Mouse (Mus musculus) thymus, postnatal 10 days (tissue): ENCODE data around the gene Kcnh3.
"Not testable (repeated sequence)": the region's sequence is repeated elsewhere in the genome, so short reads cannot be mapped to it uniquely, and the experiment has no call there.

ENCODE experiments used
- DNase-seq, 2 experiments: peaks; one replicate each; pipeline ENCODE4 v3.0.0; 2021; ENCODE audit warnings: low spot score in 2 of 2

The Kcnh3 gene

DNA sequence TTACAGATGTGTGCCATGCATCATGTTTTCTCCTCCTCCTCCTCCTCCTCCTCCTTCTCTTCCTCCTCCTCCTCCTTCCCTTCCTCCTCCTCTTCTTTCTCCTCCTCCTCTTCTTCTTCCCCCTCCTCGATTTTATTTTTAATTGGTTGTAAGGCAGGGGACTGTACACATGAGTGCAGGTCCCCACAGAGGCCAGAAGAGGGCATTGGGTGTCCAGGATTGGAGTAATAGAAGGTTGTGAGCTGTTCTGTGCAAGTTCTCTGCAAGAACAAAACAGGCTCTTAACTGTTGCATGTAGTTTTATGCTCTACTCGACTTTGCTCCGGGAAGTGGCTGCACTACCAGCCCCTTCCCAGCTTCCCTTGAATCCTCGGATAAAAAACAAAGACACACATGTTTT is 15.5 kb downstream of the Kcnh3 start:
- no peak for DNase-seq

DNA sequence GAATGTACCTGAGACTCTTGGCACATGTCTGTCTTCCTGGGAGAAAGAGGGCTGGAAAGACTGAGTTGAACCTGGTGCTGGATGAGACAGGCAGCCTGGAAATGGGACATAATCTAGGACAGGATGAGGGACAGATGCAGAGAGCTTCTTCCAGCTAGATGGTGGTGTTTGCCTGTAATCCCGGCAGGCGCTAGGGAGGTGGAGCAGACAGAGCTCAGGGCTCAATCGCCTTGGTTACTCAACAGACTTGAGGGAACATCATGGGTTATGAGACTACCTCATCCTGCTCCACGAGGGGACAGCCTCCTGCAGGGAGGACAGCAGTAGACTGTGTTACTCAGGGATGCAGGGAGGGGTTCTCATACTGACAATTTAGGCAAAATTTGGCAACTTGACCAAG is 16.6 kb downstream of the Kcnh3 start:
- no peak for DNase-seq

DNA sequence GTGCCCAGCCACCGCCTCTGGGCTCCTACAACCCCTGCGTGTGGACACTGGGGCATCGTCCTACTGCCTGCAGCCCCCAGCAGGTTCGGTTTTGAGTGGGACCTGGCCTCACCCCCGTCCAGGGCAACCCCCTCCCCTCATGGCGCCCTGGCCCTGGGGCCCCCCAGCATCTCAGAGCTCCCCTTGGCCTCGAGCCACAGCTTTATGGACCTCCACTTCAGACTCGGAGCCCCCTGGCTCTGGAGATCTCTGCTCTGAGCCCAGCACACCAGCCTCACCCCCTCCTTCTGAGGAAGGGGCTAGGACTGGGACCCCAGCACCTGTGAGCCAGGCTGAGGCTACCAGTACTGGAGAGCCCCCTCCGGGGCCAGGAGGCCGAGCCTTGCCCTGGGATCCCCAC is 17.4 kb downstream of the Kcnh3 start:
- DNase-seq = no peak

DNA sequence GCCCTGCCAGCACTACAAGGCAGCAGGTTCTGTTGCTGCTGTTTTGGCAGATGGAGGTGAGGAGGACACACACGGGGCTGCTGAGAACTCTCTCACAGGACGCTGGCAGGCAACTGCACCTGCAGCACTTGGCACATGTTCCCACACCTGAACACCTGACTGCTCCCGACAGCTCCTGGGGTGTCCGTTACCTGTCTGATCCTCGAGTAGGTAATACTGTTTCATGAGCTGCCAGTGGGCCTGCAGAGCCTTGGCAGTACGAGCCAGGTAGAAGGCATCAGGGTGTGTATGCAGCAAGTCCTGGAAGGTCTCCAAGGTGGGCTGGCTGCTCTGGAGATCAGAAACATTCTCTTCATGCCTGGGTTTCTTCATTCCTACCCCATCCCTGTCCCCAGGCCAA is 22.1 kb downstream of the Kcnh3 start:
- DNase-seq = not testable (repeated sequence)

DNA sequence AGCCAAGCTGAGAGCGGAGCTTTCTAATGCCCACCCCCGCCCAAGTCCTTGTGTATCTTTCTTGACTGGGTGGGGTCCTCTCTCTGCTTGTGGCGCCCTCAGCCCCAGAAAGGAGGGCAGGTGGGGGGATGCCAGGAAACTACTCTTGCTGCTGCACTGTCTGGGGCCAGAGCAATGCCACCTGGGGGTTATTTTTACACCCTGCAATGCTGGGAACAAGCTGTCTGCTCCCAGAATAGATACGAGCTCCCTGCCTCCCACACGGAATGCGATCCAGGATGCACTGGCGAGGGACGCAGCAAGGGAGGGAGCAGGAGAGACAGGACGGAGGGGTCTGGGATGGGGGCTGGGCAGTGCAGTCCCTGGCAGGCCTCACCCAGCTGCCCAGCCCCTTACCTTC is 24.3 kb downstream of the Kcnh3 start:
- no peak for DNase-seq

DNA sequence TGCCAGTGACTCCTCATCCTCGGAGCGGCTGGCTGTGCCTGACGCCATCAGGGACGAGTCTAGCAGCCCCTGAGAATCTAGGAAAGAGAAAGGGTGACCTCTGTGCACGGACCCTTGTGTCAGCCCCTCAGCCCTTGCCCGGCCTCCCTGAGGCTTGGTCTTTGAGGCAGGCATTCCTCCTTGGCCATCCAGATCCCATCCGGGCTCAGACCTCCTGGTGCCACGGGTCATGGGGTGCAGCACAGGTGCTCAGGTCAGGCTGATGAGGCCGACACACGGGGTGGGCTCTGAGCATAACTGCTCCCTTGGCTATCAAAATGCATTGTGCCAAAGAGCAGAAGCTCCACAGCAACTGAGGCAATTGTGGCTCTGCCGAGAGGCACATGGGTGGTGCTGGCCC is 25.3 kb downstream of the Kcnh3 start:
- DNase-seq = no peak

DNA sequence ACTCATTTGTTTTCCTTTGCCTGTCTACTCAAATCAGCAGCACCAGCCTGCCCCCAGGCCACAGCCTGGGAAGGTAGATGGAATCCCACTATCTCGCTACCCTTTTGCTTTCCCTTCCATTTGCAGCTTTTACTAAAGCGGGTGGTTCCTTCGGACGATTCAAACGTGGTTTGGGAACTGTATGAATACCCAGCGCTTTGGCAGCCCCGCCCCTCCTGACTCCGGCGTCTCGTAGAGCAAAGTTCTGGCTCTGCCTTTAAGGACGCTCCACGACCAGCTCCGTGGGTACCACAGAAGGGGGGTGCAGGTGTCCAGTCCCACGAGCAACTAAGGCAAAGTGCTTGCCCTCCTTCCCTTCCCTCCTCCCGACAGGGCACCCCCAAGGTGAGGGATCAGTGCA is 26.4 kb downstream of the Kcnh3 start:
- not testable (repeated sequence) for DNase-seq

DNA sequence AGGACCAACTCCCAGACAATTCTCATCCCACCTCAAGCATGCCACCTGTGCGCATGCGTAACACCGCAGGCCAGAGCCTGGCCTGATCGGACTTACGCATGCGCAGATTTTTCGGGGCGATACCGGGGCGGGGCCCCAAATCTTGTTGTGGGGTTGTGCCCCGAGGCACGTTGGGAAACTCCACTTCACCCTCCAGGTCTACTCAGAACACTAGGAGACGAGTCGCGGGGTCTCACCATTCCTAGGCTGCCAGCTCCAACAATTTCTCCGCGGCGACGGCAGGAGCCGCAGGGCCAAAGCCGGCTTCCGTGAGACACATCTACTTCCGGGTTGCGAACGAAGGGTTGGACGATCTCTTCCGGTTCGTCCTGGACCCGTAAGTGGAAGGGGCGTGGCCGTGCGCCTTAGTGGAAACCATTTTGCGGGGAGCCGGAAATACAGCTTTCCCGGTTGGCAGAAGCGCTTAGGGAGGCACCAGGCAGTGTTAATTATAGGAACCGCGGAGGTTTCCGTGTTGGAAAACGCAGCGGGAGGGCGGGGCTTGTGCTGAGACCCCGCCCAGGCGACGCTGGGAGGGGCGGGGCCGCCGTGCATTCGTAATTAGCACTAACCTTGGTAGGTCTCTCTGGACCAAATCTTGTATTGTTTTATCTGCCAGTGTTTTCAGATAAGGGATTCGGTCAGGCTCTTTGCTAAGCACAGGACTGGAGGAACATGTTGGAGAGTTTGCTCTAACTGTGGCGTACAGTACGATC is 27.1 kb downstream of the Kcnh3 start, which contains the start of gene Mcrs1:
TSS of gene Mcrs1 (minus strand) at position 336 of the 755 bp plus-strand sequence.
- peak; percentile 95 to 97 for DNase-seq

DNA sequence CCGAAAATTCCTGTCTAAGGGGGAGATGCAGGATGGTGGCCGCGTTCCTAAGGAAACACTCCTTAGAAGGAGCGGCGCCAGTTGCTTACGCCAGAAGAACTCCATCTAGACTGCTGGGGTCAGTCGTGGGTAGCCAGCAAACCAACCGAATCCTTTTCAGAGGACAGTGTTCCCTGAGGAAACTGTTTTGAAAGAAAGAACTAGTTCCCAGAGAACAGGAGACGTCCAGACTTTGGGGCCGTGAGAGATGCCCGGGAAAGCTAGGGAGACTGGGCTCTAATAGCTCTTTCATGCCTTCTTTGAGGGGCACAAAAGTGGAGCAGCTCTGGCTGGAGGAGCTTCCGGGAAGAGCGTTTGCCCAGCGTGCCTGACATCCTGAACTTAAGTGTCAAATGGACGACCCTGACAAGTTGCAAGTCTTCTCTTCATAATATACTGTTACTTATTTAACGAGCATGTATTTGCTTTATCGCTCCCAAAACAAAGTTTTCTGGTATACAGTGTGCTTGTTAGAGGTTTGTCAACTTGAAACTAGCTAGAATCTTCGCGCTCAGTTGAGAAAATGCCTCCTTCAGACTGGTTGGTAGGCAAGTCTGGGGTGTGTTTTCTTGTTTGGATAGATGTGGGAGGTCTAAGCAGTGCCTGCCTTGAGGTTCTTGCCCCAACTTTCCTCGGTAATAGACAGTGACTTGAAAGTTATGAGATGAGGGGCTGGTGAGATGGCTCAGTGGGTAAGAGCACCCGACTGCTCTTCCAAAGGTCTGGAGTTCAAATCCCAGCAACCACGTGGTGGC is 27.9 kb downstream of the Kcnh3 start:
- no peak for DNase-seq

DNA sequence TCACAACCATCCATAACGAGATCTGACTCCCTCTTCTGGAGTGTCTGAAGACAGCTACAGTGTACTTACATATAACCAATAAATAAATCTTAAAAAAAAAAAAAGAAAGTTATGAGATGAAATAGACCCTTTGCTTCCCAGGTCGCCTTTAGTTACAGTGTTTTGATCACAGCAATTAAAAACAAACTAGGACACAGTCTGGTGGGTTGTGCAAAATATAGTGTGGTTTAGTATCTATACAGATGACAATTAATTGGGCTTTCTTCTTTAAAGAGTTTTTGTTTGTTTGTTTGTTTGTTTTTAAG is 28.5 kb downstream of the Kcnh3 start:
- not testable (repeated sequence) for DNase-seq

DNA sequence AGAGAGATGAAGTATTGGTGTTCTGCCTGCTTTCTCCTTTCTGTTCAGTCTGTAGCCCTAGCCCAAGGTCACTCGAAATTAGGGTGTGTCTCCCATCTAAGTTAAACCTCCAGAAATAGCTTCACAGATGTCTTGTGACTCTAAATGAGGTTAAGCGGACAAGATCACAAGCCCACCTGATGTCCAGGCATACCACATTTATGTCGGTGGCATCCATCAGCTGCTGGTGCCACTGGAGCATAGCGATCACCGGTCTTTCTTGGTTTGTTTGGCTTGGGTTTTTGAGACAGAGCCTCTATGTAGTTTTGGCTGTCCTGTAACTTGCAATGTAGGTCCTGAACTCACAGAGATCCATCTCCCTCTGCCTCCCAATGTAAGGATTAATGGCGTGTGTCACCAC is 29.1 kb downstream of the Kcnh3 start:
- DNase-seq = no peak

DNA sequence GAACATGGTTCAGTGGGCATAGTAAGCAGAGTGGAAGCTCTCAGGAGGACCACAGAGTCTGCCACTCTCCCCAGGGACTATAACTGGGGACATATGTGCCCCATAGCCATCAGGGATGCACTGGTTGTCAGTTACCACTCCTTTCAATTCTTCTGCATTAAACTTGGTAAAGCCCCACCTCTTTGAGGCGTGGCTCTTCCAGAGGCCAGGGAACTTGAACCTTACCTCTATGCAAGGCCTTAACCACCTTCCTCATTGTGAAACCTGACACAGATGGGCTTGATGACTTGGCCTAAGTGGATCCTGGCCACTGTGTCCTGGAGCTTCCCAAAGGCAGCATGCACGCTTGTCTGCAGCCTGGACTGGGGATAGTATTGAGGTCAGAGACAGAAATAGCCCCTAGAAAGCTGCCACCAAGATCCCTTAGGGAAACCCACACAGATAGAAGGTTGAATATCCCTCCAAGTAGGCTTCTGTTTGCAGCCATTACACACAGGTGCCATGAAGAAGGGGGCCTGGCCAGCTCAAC is 29.9 kb downstream of the Kcnh3 start:
- DNase-seq = no peak

DNA sequence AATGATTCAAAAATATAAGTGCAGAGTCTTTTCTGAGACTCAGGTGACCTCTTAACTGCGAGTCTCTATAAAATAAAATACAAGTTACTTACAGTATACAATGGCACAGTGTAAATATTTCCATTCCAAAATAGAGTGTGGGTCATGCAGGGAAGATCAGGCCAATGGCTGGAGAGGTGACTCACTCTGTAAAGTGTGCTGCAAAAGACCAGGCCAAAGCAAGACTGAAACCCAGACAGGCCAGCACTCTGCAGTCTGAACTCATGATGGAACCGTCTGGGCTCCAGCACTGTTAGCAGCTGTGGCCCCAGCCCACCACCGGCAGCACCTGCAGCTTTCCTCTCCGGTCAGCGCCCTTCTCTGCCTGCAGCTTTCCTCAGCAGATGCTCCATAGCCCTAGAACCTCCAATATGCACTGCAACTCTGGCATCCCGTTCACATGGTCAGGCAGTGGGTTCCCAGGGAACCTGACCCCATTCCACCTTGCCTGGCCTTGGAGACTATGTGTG is 30.6 kb downstream of the Kcnh3 start:
- DNase-seq = no peak

DNA sequence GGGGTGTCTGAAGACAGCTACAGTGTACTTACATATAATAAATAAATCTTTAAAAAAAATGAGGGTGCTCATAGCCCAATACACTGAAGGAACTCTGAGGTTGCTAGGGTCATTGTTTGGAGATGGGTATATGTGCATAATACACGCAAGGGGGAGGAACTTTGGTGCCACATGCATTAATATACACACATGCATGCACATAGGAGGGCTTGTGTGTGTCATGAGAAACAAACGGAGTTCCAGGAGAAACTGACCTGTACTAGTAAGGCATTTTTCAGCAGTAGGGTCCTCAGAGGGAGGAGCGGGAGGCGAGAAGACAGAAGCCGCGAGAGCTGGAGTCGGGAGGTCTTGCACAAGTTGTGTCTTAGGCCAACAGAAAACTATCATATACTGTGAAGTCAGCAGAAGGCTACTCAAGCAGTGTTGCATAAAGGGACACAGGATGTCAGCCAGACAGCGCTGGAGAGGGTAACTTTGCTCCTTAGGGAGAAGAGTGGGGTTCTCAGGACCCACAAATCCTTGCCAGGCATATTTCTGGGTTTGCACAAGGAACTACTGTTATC is 34.6 kb downstream of the Kcnh3 start:
- DNase-seq = no peak

DNA sequence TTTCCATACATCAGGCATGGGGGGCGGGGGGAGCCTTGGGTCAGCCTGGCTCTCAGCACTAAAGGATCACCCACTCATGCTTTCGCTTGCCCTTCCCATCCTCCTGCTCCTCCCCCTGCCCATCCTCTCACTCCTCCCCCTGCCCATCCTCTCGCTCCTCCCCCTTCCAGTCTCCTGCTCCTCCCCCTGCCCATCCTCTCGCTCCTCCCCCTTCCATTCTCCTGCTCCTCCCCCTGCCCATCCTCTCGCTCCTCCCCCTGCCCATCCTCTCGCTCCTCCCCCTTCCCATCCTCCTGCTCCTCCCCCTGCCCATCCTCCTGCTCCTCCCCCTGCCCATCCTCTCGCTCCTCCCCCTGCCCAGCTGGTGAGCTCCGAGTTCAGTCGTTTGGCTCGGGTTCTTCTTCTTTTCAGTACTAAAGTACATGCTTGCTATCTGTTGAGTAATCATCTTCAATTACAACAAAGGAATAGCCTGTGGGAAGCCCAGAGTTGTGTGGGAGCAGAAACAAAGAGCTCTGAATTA is 35.1 kb downstream of the Kcnh3 start:
- peak; percentile 22 to 48 for DNase-seq

DNA sequence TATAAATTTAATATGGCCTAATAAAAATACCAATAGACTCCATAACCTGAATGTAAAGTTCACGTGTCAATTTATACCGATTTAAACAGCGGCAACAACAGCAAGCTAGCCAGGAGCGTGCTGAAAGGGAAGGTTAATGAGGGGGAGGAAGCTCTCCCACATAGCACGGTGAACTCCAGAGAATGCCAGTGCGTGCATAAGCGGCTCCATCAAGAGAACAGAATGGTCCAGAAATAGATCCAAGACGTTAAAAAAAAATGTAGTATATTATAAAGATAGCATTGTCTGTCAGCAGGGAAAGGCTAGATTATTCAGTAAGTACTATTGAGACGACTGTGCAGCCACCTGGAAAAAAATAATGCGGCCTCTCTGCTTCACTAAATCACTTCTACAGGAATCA is 38.0 kb downstream of the Kcnh3 start:
- no peak for DNase-seq

DNA sequence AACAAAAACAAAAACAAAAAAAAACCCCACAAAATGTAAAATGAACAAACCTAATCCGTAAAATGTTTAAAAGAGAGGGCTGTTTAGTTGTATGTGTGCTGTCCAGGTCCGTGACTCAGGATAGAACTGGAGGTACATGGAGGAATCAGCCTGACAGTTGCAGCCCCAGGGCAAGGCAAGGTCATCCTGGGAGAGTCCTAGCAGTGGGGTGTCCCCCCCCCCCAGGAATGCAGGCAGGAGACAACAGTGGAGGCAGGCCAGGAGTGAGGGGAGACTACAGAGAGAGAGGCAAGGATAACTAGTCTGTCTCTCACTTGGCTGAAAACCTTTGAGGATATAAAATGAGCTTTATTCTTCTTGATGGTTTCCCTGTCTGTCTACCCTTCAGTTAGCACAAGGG is 39.7 kb downstream of the Kcnh3 start:
- DNase-seq = no peak

DNA sequence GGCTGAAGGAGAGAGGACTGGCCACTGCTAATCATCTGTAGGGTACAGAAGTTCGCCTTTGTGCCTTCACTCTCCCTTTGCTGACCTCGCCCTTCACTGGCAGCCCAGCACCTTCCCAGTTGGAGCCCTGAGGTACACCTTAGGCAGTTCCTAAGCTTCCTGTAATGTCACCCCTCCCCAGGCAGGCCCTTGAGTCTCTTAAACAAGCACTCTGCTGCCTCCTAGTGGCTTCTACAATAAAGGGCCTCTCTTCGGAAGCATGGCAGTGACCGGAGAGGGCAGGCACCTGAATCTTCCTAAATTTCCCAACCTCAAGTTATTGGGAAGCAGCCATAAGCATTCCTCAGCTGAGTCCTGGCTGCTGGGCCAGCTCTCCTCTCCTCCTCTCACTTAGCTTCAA is 41.0 kb downstream of the Kcnh3 start:
- DNase-seq = peak; percentile 68 to 87

DNA sequence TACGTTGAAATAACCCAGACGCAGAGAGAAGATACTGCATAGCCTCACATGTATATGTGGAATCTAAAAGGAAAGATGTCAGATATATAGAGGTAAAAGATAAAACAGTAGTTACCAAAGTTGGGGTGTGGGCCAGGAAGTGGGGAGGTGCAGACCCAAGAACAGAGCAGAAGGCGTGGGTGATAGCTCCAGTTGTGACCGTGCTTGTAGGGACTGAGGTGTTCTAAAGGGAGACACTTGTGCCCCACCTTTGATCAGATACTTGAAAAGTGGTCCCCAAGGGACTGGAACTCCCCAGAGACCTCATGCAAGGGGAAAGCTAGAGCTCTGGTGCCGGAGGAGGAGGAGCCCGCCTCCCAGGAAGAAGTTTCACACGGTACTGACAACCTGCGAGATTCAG is 51.4 kb downstream of the Kcnh3 start:
- DNase-seq = no peak

DNA sequence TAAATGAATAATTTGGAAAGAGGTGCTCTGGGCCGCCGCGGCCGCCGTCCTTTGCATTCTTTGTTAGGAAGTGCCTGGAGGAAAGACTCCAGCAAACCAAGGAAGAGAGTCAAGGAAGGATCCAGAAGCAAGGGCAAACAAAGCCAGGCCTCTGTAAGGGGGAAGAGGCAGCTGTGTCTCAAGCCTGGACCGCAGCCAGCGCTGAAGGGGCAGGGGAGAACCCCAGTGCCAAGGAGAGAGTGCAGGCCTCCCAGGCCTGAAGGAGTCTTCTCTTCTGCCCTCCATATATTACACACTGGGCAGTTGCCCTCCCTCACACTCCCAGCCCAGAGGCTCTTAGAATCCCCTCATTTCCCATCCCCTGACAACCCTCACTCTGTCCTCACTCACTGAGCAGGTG is 53.6 kb downstream of the Kcnh3 start:
- DNase-seq = no peak

DNA sequence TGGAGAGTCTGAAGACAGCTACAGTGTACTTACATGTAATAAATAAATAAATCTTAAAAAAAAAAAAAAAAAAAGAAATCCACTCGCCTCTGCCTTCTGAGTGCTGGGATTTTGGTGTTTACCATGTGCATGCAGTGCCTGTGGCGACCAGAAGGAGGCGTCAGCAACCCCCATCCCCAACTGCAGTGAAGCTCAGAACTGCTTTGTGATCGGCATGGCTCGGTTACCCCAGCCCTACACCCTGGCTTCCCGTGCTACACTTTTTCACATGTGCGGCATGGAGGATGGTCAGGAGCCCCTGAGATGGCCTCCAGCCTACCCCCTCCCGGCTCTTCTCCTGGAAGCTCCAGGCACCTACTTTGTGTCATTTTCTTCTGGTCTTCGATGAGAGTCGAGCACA is 58.8 kb downstream of the Kcnh3 start:
- DNase-seq = no peak

DNA sequence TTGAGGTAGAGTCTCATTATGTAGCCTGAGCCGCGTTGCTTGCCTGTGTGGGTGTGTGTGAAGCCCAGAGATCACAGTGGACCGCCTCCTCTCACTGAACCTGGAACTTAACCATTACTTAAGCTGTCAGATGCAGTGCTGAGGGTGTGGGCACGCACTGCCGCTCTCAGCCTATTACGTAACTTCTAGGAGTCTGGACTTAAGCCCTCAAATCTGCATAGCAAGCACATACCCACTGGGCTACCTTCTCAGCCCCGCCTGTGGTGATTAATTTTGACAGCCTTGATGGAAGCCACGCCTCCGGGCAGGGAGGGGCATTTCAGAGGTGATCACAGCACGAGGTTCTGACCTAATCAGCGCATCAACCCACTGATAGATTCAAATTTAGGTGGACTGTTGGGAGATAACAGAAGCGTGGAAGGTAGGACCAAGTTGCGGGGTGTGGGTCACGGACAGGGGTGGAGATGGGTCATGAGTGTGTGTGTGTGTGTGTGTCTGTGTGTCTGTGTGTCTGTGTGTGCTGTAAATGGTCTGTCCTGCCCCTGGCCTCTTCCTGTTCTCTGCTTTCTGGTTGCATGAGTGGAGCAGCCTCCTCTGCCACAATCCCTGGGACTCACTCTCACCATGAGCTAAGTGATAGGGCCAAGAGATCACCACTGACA is 60.0 kb downstream of the Kcnh3 start:
- DNase-seq = no peak
